Mouse (Mus musculus) midbrain, embryonic 11.5 days (tissue): ENCODE results near the gene Mrto4. TPM values are rescaled to one million over a fixed set of nuclear protein-coding genes. Genes with fewer than 3 reads are reported as not detected.

Source experiments
- ATAC-seq: fragments of 200-750 bp; cut with Nextera tagmentation; 2 replicates; pipeline ENCODE4 v1.8.0; 2017; ENCODE audit warnings: moderate TSS enrichment, moderate library complexity; ENCODE audit not compliant: low FRiP score
- DNase-seq: peaks from one replicate; pipeline ENCODE4 v3.0.0; 2015; ENCODE audit warnings: low spot score; ENCODE audit errors: missing footprints
- H3K27ac ChIP-seq: fragments of 300-500 bp; sonication (generic); 2 replicates; pipeline ENCODE4 v1.5.1; 2014; ENCODE audit warnings: low read depth, low read length
- H3K27me3 ChIP-seq: fragments of 300-500 bp; sonication (generic); 2 replicates; pipeline ENCODE4 v1.6.1; 2014; ENCODE audit warnings: mild to moderate bottlenecking, low read length, moderate library complexity, mixed read lengths; ENCODE audit not compliant: control insufficient read depth, insufficient read depth
- H3K36me3 ChIP-seq: fragments of 300-500 bp; sonication (generic); 2 replicates; pipeline ENCODE4 v1.6.1; 2014; ENCODE audit warnings: mild to moderate bottlenecking, low read length, moderate library complexity, mixed read lengths; ENCODE audit not compliant: control insufficient read depth, insufficient read depth
- H3K4me1 ChIP-seq: fragments of 300-500 bp; sonication (generic); 2 replicates; pipeline ENCODE4 v1.6.1; 2014; ENCODE audit warnings: low read length; ENCODE audit not compliant: control insufficient read depth, insufficient read depth
- H3K4me2 ChIP-seq: fragments of 300-500 bp; sonication (generic); 2 replicates; pipeline ENCODE4 v1.6.1; 2014; ENCODE audit warnings: mild to moderate bottlenecking, moderate library complexity
- H3K4me3 ChIP-seq: fragments of 300-500 bp; sonication (generic); 2 replicates; pipeline ENCODE4 v1.5.1; 2014; ENCODE audit warnings: low read depth, low read length
- H3K9ac ChIP-seq: fragments of 300-500 bp; sonication (generic); 2 replicates; pipeline ENCODE4 v1.6.1; 2014; ENCODE audit warnings: low read length
- H3K9me3 ChIP-seq: fragments of 300-500 bp; sonication (generic); 2 replicates; pipeline ENCODE4 v1.6.1; 2016; ENCODE audit warnings: low read length; ENCODE audit not compliant: control insufficient read depth
- WGBS: fragments of 180-500 bp; shearing (Covaris S2); extraction: QIAGEN DNeasy Blood & Tissue Kit; methylation state at CpG from one replicate; pipeline ENCODE4 v1.1.7; 2014; 5-methylcytosine and 5-hydroxymethylcytosine counted together
- polyA plus RNA-seq: library from polyadenylated mRNA; unstranded; fragments of >200 nt; fragmentation: Nextera tagmentation; extraction: Ambion mirVana; gene quantifications from 2 replicates; pipeline ENCODE4 v1.2.1, GENCODE M21; 2014

Gene Mrto4
- polyA plus RNA-seq, 1 experiment from 2014 or later: 122 TPM

DNA sequence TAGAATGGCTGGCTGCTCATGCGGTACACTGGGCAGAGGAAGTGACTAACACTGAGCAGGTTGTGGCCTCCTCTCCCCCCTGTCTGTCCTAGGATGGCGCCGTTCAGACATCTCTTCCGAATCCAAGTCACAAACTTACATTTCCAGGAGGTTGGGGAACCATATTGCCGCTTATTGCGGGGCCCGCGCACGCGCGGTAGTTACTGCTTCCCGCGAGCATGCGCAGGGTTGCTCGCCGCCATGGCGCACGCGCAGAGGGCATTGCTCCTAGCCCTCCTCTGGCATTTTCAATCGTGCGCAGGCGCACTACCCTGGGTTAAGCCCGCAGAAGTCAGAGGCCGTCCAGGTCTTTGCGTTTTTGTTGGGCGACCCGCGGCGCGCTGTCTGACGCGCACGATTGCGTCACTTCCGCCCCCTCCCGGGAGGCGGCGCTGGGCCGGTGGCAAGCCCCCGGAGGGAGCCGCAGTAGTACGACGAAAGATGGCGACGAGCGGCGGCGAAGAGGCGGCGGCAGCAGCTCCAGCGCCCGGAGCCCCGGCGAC is 27.9 kb upstream of the Mrto4 start:
- peak overlapping the region; percentile 95 for H3K4me3 ChIP-seq
- H3K9me3 ChIP-seq: no peaks in the 10 kb centered on the region
- no peaks in the 10 kb centered on the region for H3K27me3 ChIP-seq
- under 1% methylated on average over 50 of the region's 54 CpGs for WGBS
- no peaks in the 10 kb centered on the region; the same call in 1 of the 2 replicates for H3K36me3 ChIP-seq
- peak; percentile 96 for ATAC-seq
- H3K4me1 ChIP-seq: peaks cover 16% of the 10 kb centered on the region
- peak overlapping the region; percentile 91 for H3K9ac ChIP-seq
- peak; percentile 100 for DNase-seq
- peak overlapping the region; percentile 92 for H3K4me2 ChIP-seq
- peak overlapping the region; percentile 71; the same call in 1 of the 2 replicates for H3K27ac ChIP-seq

DNA sequence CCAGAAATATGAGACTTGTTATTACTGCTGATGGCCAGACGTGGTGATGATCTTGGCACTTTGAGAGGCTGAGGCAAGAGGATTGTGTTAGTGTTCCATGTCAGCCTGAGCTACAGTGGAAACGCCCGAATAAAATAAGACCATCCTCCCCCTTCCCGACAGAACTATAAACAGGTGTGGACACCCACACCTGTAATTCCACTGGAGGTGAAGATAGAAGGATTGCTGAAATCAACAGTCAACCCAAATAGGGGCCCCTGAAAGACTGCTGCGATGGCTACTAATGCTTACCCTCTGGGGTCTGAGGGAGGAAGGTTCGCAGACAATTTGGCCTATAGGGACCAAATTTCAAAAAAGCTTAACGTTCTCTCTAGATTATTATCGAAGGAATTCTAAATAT is 27.3 kb upstream of the Mrto4 start:
- DNase-seq (peak; percentile 84), ATAC-seq (no peak)
- no peak overlapping the region for H3K27ac ChIP-seq

DNA sequence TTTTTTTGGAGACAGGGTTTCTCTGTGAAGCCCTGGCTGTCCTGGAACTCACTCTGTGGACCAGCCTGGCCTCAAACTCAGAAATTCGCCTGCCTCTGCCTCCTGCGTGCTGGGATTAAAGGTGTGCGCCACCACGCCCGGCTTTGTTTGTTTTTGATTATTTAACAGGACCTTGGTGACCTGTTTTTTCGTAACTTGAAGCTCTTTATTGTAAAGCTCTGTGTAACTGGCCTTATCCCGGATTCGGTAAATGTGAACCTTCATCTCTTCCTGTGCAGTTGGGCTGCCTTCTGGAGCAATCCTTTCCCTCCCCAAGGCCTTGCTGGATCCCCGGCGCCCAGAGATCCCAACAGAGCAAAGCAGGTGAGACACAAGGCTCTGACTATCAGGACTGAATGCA is 21.2 kb upstream of the Mrto4 start:
- H3K27ac ChIP-seq: no peak overlapping the region
- H3K27me3 ChIP-seq: no peaks in the 10 kb centered on the region
- peaks cover 15% of the 10 kb centered on the region; the same call in 1 of the 2 replicates for H3K36me3 ChIP-seq
- DNase-seq: no peak
- no peak overlapping the region for H3K9ac ChIP-seq
- WGBS: 89% methylated on average over 10 of the region's 10 CpGs
- H3K4me2 ChIP-seq: no peak overlapping the region
- no peak overlapping the region for H3K4me3 ChIP-seq
- no peak for ATAC-seq
- H3K9me3 ChIP-seq: no peaks in the 10 kb centered on the region
- H3K4me1 ChIP-seq: no peaks in the 10 kb centered on the region

More for the DNA sequence above, 27.3 kb upstream of the Mrto4 start:
- peak overlapping the region; percentile 95 for H3K4me3 ChIP-seq
- no peaks in the 10 kb centered on the region for H3K27me3 ChIP-seq
- H3K9ac ChIP-seq: peak overlapping the region; percentile 91
- peaks cover 16% of the 10 kb centered on the region for H3K4me1 ChIP-seq
- H3K36me3 ChIP-seq: no peaks in the 10 kb centered on the region; the same call in 1 of the 2 replicates
- H3K4me2 ChIP-seq: peak overlapping the region; percentile 70
- 20% methylated on average over 8 of the region's 8 CpGs for WGBS
- H3K9me3 ChIP-seq: no peaks in the 10 kb centered on the region

DNA sequence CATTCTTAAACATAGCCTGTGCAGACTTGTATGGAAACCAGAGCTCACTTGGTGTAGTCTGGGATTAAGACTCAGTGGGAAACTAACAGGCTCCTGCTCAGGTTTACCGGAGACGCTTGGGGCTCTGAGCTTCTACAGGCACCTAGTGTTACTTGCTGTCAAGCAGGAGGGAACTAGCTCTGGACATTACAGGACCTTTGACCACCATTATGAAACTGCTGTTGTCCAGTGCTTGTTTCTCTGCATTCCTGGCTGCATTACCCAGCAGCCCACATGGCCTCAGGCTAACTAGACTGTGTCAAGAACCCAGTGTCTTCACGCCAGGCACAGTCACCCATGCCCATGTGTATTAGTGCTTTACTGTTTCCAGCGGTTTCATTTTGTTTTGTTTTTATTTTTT is 20.8 kb upstream of the Mrto4 start:
- Histone ChIP-seq H3K4me2 (no peak overlapping the region), H3K4me1 (no peaks in the 10 kb centered on the region), H3K36me3 (peaks cover 16% of the 10 kb centered on the region; the same call in 1 of the 2 replicates), H3K9me3 (no peaks in the 10 kb centered on the region), H3K9ac (no peak overlapping the region), H3K27me3 (no peaks in the 10 kb centered on the region), H3K4me3 (no peak overlapping the region), H3K27ac (no peak overlapping the region)
- ATAC-seq: no peak
- 92% methylated on average over 4 of the region's 4 CpGs for WGBS
- DNase-seq: no peak

GRCm38 (mm10) chr4:139368038-139368437 is 15.7 kb upstream of the Mrto4 start:
- ATAC-seq (no peak), DNase-seq (no peak)
- Histone ChIP-seq H3K9ac (no peak overlapping the region), H3K27ac (no peak overlapping the region), H3K36me3 (peaks cover 35% of the 10 kb centered on the region), H3K4me1 (no peaks in the 10 kb centered on the region), H3K4me2 (no peak overlapping the region), H3K9me3 (no peaks in the 10 kb centered on the region), H3K4me3 (no peak overlapping the region), H3K27me3 (no peaks in the 10 kb centered on the region)
- 98% methylated on average over 5 of the region's 5 CpGs for WGBS

DNA sequence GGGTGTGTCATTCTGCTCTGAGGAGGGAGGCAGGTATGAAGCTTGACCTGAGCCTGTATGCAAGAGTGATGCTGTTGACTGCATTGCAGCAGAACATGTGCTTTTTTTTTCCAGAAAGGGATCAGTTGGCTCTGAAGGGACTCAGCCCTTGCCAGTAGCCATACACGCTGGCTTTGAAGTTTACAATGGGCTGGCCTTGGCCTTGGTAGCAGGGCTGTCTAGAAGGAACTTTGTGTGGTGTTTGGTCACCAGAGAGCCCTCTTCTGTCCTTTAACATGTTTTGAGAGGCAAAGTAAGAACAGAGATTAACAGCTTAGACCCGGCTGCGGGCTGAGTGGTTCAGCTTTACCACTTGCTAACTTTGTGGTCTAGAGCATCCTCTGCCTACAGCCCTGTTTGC is 15.0 kb upstream of the Mrto4 start:
- H3K4me2 ChIP-seq: no peak overlapping the region
- H3K4me3 ChIP-seq: no peak overlapping the region
- H3K9ac ChIP-seq: no peak overlapping the region
- no peaks in the 10 kb centered on the region for H3K9me3 ChIP-seq
- WGBS: 97% methylated on average over 3 of the region's 3 CpGs
- H3K27ac ChIP-seq: no peak overlapping the region
- ATAC-seq (no peak), DNase-seq (no peak)
- no peaks in the 10 kb centered on the region for H3K4me1 ChIP-seq
- H3K36me3 ChIP-seq: peaks cover 34% of the 10 kb centered on the region
- H3K27me3 ChIP-seq: no peaks in the 10 kb centered on the region

DNA sequence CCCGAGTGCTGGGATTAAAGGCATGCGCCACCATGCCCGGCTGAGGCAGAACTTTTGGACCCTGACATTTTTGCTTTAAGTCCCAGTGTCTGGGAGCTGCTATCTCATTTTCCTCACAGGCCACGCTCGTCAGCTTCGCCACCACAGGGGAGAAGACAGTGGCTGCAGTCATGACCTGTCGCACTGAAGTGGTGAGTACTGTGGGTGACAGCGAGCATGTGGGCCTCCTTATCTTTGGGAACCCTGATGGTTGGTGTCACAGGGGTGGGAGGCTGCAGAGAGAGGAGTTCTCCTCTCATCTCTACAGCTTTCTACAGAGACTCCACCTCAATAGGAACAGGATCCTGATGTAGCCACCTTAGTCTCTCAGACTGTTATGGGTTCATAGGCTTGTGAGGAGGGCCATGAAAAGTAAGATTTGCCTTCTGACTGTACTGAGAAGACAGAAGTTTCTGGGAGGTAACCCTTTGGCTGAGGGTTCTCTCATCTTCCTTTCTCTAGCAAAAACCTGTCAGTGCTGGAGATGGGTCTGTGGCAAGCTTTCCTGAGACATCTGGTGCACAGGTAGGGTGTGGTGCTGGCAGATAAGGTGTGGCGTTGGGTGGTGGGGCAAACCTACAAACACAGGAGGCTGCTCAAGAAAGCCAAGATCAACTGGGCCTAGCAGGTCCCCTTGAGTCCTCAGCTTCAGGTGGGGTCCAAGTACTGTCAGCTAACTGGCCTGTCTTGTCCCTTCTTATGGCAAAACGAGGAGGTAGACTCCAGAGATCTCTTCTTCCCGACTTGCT is 8.6 kb upstream of the Mrto4 start:
- 92% methylated on average over 11 of the region's 11 CpGs for WGBS
- no peak for DNase-seq

DNA sequence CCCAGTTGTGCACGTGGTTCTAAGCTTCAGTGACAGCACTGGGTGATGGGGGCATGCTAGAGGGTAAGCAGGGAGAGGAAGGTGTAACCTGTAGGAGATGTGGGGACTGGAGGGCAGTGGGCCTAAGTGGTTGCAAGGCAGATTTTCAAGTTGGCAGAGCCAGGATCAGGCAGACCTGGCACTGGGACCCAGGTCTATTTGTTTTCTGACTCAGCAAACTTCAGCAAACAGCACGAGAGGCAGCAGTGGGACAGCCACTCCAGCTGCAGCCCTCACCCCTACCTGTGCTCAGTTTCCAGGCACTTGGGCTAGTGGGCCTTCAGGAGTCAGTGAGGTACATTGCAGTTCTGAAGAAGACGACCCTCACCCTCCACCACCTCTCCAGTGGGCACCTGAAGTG is 4.8 kb upstream of the Mrto4 start:
- peaks cover 20% of the 10 kb centered on the region for H3K36me3 ChIP-seq
- no peaks in the 10 kb centered on the region for H3K27me3 ChIP-seq
- H3K9me3 ChIP-seq: no peaks in the 10 kb centered on the region
- H3K27ac ChIP-seq: no peak overlapping the region
- peaks cover 5% of the 10 kb centered on the region; the same call in 1 of the 2 replicates for H3K4me1 ChIP-seq
- H3K9ac ChIP-seq: no peak overlapping the region
- H3K4me3 ChIP-seq: no peak overlapping the region
- H3K4me2 ChIP-seq: no peak overlapping the region
- ATAC-seq: no peak
- DNase-seq: no peak
- WGBS: 88% methylated on average over 3 of the region's 3 CpGs

More for the DNA sequence above, 8.6 kb upstream of the Mrto4 start:
- Histone ChIP-seq H3K27ac (no peak overlapping the region), H3K4me2 (no peak overlapping the region), H3K27me3 (no peaks in the 10 kb centered on the region), H3K9ac (no peak overlapping the region), H3K4me1 (no peaks in the 10 kb centered on the region), H3K4me3 (no peak overlapping the region), H3K9me3 (no peaks in the 10 kb centered on the region), H3K36me3 (peaks cover 25% of the 10 kb centered on the region)
- ATAC-seq: no peak

- H3K36me3 ChIP-seq: peaks cover 16% of the 10 kb centered on the region
- peaks cover 17% of the 10 kb centered on the region for H3K4me1 ChIP-seq
- WGBS: 0% methylated on average over 7 of the region's 7 CpGs
- peak overlapping the region; percentile 96 for H3K9ac ChIP-seq
- peak overlapping the region; percentile 82 for H3K4me3 ChIP-seq
- H3K4me2 ChIP-seq: peak overlapping the region; percentile 99
- no peaks in the 10 kb centered on the region for H3K27me3 ChIP-seq
- peak; percentile 89 for DNase-seq
- no peaks in the 10 kb centered on the region for H3K9me3 ChIP-seq
- peak overlapping the region; percentile 96; the same call in 1 of the 2 replicates for H3K27ac ChIP-seq
- ATAC-seq: peak; percentile 22; the same call in 1 of the 2 replicates
Measured at GRCm38 (mm10) chr4:139352832-139353231, 456 bp upstream of the Mrto4 start.
